Mouse (Mus musculus): ENCODE measurements around the gene Tmtc2. TPM values are rescaled to one million over a fixed set of nuclear protein-coding genes. Genes with fewer than 3 reads are reported as not detected.

The Tmtc2 gene
- polyA plus RNA-seq, 1 experiment from 2014 or later: 3.7 TPM

DNA sequence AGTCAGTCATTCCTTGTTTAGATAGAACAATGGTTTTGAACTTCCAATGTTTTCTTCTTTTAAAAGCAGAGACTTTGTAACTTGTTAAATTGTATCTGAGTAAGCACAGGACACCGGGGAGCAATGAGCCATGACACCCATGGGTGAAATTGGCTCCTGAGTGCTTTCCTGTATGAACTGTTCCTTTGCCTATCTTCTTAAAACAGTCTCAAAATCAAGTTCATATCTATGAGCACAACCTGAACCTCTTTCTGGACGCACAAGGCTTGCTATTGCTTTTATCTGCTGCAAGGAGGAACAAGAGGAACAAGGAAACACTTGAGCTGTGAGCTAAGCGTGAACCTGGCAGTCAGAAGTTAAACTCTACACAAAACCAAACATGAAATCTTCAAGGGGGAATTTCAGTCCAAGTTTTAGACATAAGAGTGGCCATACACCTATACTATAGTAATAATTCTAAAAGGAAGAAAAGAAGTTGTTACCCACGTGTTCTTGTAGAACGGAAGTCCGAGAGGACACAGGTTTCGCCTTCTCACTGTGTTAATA is 60.4 kb downstream of the Tmtc2 start:
- WGBS: 70% methylated on average over 7 of the region's 7 CpGs
- H3K36me3 ChIP-seq (ENCODE audit: control insufficient read depth, insufficient read depth, low read length): no peaks in the 10 kb centered on the region
- DNase-seq (ENCODE audit: low spot score, missing footprints) (no peak), ATAC-seq (ENCODE audit: low FRiP score) (no peak)
- H3K27me3 ChIP-seq (ENCODE audit: control insufficient read depth, insufficient read depth, low read length): no peaks in the 10 kb centered on the region
- no peak overlapping the region for H3K4me3 ChIP-seq (ENCODE audit: low read depth, low read length)
- peaks cover 15% of the 10 kb centered on the region for H3K4me1 ChIP-seq (ENCODE audit: control insufficient read depth, insufficient read depth, low read length)
- no peak overlapping the region for H3K4me2 ChIP-seq
- H3K27ac ChIP-seq (ENCODE audit: low read depth, low read length): no peak overlapping the region
- H3K9me3 ChIP-seq (ENCODE audit: control insufficient read depth, low read length): no peaks in the 10 kb centered on the region
- H3K9ac ChIP-seq (ENCODE audit: low read length): no peak overlapping the region

DNA sequence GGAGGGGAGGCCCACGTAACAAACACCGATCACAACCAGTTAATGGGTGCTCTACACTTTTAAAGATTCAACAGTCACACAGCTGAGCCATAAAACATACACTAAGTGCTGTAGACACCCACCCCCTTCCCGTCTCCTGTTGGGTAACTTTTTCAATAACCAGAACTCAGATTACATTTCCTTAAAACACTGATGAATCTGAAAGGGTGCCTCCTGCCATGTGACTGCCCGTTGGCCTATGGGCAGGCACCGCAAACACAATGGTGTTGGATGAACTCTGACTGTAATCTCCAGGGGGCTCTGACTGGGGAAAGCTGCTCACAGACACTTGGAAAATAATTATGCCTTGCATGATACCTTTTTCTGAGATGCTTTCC is 64.4 kb downstream of the Tmtc2 start:
- Histone ChIP-seq H3K9ac (ENCODE audit: low read length) (no peak overlapping the region), H3K9me3 (ENCODE audit: control insufficient read depth, low read length) (no peaks in the 10 kb centered on the region), H3K4me1 (ENCODE audit: control insufficient read depth, insufficient read depth, low read length) (peaks cover 15% of the 10 kb centered on the region), H3K27me3 (ENCODE audit: control insufficient read depth, insufficient read depth, low read length) (no peaks in the 10 kb centered on the region), H3K36me3 (ENCODE audit: control insufficient read depth, insufficient read depth, low read length) (no peaks in the 10 kb centered on the region), H3K4me2 (peak overlapping the region; percentile 22), H3K4me3 (ENCODE audit: low read depth, low read length) (peak overlapping the region; percentile 9; the same call in 1 of the 2 replicates), H3K27ac (ENCODE audit: low read depth, low read length) (0 out of 2 replicates have a peak overlapping the region, but pooled peaks have one; percentile 8)
- ATAC-seq (ENCODE audit: low FRiP score): peak; percentile 78
- no peak for DNase-seq (ENCODE audit: low spot score, missing footprints)
- WGBS: 43% methylated on average over 5 of the region's 5 CpGs

DNA sequence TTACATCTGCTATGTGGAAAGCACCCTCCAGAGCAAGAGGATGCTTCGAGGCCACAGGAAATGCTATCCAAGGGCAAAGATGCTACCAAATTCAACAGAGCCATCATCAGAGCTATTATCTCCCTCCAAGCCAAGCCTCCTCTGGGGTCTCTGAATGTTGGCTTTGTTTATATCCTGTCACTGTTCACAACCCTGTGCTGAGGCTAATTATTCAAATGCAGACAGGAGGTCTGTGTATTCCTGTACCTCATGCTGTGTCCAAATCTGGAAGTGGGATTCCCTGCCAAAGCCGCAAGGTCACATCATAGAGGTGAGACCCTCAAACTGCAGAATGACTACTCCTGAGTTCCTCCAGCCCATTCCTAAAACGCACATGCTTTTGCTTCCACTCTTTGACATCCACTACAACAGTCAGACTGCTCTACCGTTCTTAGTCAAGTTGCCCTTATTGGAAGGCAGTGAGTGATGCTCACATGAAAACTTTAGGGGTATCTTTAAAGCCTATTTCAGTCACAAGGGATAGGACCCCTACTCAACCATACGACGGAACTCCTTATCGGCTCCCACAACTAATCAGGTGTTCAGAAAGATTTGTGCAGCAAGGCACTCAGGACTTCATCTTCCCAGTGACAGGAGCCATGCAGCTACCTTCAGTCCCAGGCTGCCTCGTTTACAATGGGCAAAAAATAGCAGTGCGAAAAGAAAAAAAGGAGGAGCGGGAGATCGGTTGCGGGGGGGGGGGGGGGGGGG is 64.9 kb downstream of the Tmtc2 start:
- H3K27ac ChIP-seq (ENCODE audit: low read depth, low read length): no peak overlapping the region
- peaks cover 15% of the 10 kb centered on the region for H3K4me1 ChIP-seq (ENCODE audit: control insufficient read depth, insufficient read depth, low read length)
- H3K36me3 ChIP-seq (ENCODE audit: control insufficient read depth, insufficient read depth, low read length): no peaks in the 10 kb centered on the region
- DNase-seq (ENCODE audit: low spot score, missing footprints) (no peak), ATAC-seq (ENCODE audit: low FRiP score) (peak; percentile 30; the same call in 1 of the 2 replicates)
- 47% methylated on average over 9 of the region's 12 CpGs for WGBS
- peak overlapping the region; percentile 22; the same call in 1 of the 2 replicates for H3K4me2 ChIP-seq
- H3K27me3 ChIP-seq (ENCODE audit: control insufficient read depth, insufficient read depth, low read length): no peaks in the 10 kb centered on the region
- no peak overlapping the region for H3K9ac ChIP-seq (ENCODE audit: low read length)
- no peaks in the 10 kb centered on the region for H3K9me3 ChIP-seq (ENCODE audit: control insufficient read depth, low read length)
- H3K4me3 ChIP-seq (ENCODE audit: low read depth, low read length): peak overlapping the region; percentile 9; the same call in 1 of the 2 replicates

DNA sequence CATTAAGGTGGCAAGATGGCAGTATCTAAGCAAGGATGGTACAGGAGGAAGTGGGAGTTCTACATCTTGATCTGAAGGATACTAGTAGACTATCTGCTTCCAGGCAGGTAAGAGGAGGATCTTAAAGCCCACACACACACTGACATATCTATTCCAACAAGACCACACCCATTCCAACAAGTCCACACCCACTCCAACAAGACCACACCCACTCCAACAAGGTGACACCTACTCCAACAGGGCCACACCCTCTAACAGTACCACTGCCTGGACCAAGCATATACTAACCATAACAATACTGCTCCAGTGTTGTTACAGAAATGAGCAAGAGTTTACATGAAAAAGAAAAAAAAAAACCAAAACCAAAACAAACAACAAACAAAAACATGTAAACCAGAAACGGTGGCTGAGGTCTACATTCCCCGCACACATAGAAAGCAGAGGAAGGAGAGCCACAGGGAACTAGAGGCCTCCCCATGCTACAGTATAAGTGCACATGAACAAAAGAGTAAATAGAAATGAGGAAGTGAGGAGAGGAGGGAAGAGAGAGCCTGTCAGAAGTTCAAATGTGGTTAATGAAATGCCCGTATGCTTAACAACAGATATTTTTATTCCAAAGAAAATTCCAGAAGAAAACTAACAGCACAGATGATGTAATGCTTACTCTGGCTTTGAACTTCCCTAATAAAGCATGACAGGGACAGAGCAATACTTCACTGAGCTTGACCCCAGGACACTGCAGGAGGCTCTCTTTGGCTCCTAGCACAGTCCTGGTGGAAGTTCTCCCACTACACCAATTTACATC is 66.1 kb downstream of the Tmtc2 start:
- Histone ChIP-seq H3K4me2 (no peak overlapping the region), H3K27ac (ENCODE audit: low read depth, low read length) (no peak overlapping the region), H3K4me3 (ENCODE audit: low read depth, low read length) (no peak overlapping the region), H3K27me3 (ENCODE audit: control insufficient read depth, insufficient read depth, low read length) (no peaks in the 10 kb centered on the region), H3K36me3 (ENCODE audit: control insufficient read depth, insufficient read depth, low read length) (no peaks in the 10 kb centered on the region), H3K9me3 (ENCODE audit: control insufficient read depth, low read length) (no peaks in the 10 kb centered on the region), H3K4me1 (ENCODE audit: control insufficient read depth, insufficient read depth, low read length) (peaks cover 15% of the 10 kb centered on the region), H3K9ac (ENCODE audit: low read length) (no peak overlapping the region)
- DNase-seq (ENCODE audit: low spot score, missing footprints): no peak
- ATAC-seq (ENCODE audit: low FRiP score): no peak
- WGBS: 78% methylated on average over 3 of the region's 3 CpGs

DNA sequence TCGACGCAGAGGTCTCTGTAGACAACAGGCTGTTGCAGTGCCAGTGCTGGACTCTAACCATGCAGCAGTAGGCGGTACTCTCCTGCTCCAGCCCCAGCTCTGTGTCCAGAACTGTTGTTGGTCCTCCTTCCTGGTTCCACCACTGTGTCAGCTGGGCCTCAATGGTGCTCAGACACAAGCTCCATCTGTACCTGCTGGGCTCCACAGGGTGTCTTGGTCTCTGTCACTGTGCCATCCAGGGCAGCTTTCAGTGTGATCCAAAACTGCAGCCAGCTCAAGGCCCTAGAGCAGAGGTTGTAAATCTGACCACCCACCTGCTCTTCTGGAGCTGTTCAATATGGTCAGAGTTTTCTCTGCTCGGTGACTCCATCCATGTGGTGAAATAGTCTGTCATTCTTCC is 68.2 kb downstream of the Tmtc2 start:
- H3K36me3 ChIP-seq (ENCODE audit: control insufficient read depth, insufficient read depth, low read length): no peaks in the 10 kb centered on the region
- H3K9me3 ChIP-seq (ENCODE audit: control insufficient read depth, low read length): no peaks in the 10 kb centered on the region
- 89% methylated on average over 4 of the region's 4 CpGs for WGBS
- H3K27ac ChIP-seq (ENCODE audit: low read depth, low read length): no peak overlapping the region
- ATAC-seq (ENCODE audit: low FRiP score) (no peak), DNase-seq (ENCODE audit: low spot score, missing footprints) (no peak)
- H3K9ac ChIP-seq (ENCODE audit: low read length): no peak overlapping the region
- H3K4me3 ChIP-seq (ENCODE audit: low read depth, low read length): no peak overlapping the region
- peaks cover 13% of the 10 kb centered on the region for H3K4me1 ChIP-seq (ENCODE audit: control insufficient read depth, insufficient read depth, low read length)
- no peaks in the 10 kb centered on the region for H3K27me3 ChIP-seq (ENCODE audit: control insufficient read depth, insufficient read depth, low read length)
- H3K4me2 ChIP-seq: no peak overlapping the region

DNA sequence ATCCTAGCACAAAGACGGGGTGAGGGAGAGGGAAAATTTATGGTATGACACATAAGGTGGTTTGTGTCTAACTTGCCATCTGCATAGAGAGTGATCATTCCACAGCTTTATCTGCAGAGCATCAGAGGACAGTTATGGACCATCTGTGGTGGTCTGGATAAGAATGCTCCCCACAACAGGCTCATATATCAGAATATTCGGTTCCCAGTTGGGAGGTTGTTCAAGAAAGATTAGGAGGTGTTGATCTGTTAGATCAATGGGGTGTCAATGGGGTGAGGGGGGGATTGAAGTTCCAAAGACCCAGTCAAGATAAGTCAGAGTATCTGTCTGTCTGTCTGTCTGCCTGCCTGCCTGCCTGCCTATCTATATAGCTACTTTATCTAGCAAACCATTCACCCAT is 69.8 kb downstream of the Tmtc2 start:
- ATAC-seq (ENCODE audit: low FRiP score) (no peak), DNase-seq (ENCODE audit: low spot score, missing footprints) (no peak)
- 88% methylated on average over 2 of the region's 2 CpGs for WGBS
- no peaks in the 10 kb centered on the region for H3K27me3 ChIP-seq (ENCODE audit: control insufficient read depth, insufficient read depth, low read length)
- no peaks in the 10 kb centered on the region for H3K36me3 ChIP-seq (ENCODE audit: control insufficient read depth, insufficient read depth, low read length)
- no peak overlapping the region for H3K9ac ChIP-seq (ENCODE audit: low read length)
- peaks cover 4% of the 10 kb centered on the region; the same call in 1 of the 2 replicates for H3K4me1 ChIP-seq (ENCODE audit: control insufficient read depth, insufficient read depth, low read length)
- H3K4me3 ChIP-seq (ENCODE audit: low read depth, low read length): no peak overlapping the region
- no peaks in the 10 kb centered on the region for H3K9me3 ChIP-seq (ENCODE audit: control insufficient read depth, low read length)
- no peak overlapping the region for H3K4me2 ChIP-seq
- no peak overlapping the region for H3K27ac ChIP-seq (ENCODE audit: low read depth, low read length)

DNA sequence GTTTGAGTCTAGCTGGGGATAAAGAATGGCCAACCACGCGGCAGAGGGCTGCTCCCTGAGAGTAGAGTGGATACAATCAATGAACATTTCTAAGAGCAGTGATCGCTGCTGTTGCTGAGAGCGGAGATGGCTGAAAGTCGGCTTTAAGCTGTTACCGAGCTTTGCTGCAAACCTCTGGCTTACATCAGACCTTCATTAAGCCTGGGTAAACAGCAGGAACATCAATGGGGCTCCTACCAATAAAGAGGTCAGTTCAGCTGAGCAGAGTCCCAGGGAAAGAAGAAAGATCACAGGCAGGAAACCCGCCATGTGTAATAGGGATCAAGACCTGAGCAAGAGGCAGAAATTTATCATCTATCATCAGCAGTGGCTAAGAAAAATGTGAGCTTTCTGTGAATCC is 72.5 kb downstream of the Tmtc2 start:
- no peak overlapping the region for H3K9ac ChIP-seq (ENCODE audit: low read length)
- no peaks in the 10 kb centered on the region for H3K9me3 ChIP-seq (ENCODE audit: control insufficient read depth, low read length)
- 51% methylated on average over 7 of the region's 7 CpGs for WGBS
- ATAC-seq (ENCODE audit: low FRiP score): peak; percentile 57
- no peak overlapping the region for H3K27ac ChIP-seq (ENCODE audit: low read depth, low read length)
- no peak overlapping the region for H3K4me2 ChIP-seq
- H3K27me3 ChIP-seq (ENCODE audit: control insufficient read depth, insufficient read depth, low read length): no peaks in the 10 kb centered on the region
- no peaks in the 10 kb centered on the region for H3K4me1 ChIP-seq (ENCODE audit: control insufficient read depth, insufficient read depth, low read length)
- no peaks in the 10 kb centered on the region for H3K36me3 ChIP-seq (ENCODE audit: control insufficient read depth, insufficient read depth, low read length)
- no peak overlapping the region for H3K4me3 ChIP-seq (ENCODE audit: low read depth, low read length)
- DNase-seq (ENCODE audit: low spot score, missing footprints): no peak

DNA sequence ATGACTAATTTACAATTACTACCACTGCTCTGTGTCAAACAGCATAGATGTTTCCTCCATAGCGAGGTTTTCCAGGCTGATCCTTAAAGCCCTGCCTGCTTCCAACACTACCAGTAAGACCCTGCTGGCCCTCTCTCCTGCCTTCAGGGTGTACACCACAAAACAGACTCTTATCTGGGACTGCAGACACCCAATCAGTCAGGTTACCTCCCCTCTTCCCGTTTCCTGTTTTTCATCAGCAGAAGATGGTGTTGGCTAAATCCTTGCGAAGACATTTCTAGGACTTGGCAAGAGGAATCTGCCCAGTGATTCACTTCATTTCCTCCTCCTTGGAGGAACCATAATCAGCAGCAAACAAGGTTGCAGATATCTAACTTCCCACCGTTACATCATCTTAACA is 73.8 kb downstream of the Tmtc2 start:
- 82% methylated on average over 4 of the region's 4 CpGs for WGBS
- no peaks in the 10 kb centered on the region for H3K36me3 ChIP-seq (ENCODE audit: control insufficient read depth, insufficient read depth, low read length)
- no peak for DNase-seq (ENCODE audit: low spot score, missing footprints)

DNA sequence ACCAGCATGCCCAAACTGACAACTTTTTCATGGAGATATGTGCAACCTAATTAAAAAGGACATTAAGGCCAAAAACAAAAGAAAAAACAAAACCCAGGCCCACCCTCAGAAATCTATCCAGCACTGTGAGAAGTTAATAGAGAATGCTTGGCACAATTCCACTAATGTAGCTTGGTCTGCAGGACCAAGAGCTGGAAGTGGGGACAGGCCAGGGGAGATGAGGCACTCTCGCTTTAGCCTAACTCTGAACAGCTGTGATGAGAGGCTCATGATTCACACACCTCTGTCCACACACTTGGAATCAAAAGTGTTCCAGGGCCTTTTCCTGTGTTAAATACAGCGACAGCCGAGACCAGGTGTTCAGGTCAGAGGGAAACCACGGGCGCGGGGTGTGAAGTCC is 79.0 kb downstream of the Tmtc2 start:
- H3K27me3 ChIP-seq (ENCODE audit: control insufficient read depth, insufficient read depth, low read length): no peaks in the 10 kb centered on the region
- no peaks in the 10 kb centered on the region for H3K9me3 ChIP-seq (ENCODE audit: control insufficient read depth, low read length)
- 93% methylated on average over 6 of the region's 6 CpGs for WGBS
- no peaks in the 10 kb centered on the region for H3K36me3 ChIP-seq (ENCODE audit: control insufficient read depth, insufficient read depth, low read length)
- no peak overlapping the region for H3K4me3 ChIP-seq (ENCODE audit: low read depth, low read length)
- DNase-seq (ENCODE audit: low spot score, missing footprints) (no peak), ATAC-seq (ENCODE audit: low FRiP score) (no peak)
- H3K9ac ChIP-seq (ENCODE audit: low read length): no peak overlapping the region
- no peak overlapping the region for H3K4me2 ChIP-seq
- no peak overlapping the region for H3K27ac ChIP-seq (ENCODE audit: low read depth, low read length)
- peaks cover 4% of the 10 kb centered on the region for H3K4me1 ChIP-seq (ENCODE audit: control insufficient read depth, insufficient read depth, low read length)

More for the DNA sequence above, 73.8 kb downstream of the Tmtc2 start:
- H3K27ac ChIP-seq (ENCODE audit: low read depth, low read length): no peak overlapping the region
- no peak overlapping the region for H3K4me3 ChIP-seq (ENCODE audit: low read depth, low read length)
- H3K4me2 ChIP-seq: no peak overlapping the region
- H3K27me3 ChIP-seq (ENCODE audit: control insufficient read depth, insufficient read depth, low read length): no peaks in the 10 kb centered on the region
- H3K9me3 ChIP-seq (ENCODE audit: control insufficient read depth, low read length): no peaks in the 10 kb centered on the region
- no peak overlapping the region for H3K9ac ChIP-seq (ENCODE audit: low read length)
- no peak for ATAC-seq (ENCODE audit: low FRiP score)
- H3K4me1 ChIP-seq (ENCODE audit: control insufficient read depth, insufficient read depth, low read length): no peaks in the 10 kb centered on the region
